20 mouse cellular contexts compared by ENCODE assay signal in genomic region chrX:19220785-19221496, GRCm38 (mm10).
"Had no signal": no experiment of that assay in that cellular context is flagged by ENCODE, and none has a peak within 500 bp of the region (broad histone marks: within the 10 kb centered on the region; RNA-seq: fewer than 3 reads in every experiment).

No protein-coding gene starts in this region.

- H3K27me3 ChIP-seq: midbrain, embryonic 12.5 days; neural tube, embryonic 13.5 days; neural tube, embryonic 15.5 days; stomach, embryonic 15.5 days had no signal

- H3K27ac ChIP-seq: midbrain, embryonic 10.5 days; midbrain, embryonic 12.5 days; neural tube, embryonic 13.5 days; neural tube, embryonic 15.5 days; stomach, embryonic 15.5 days; stomach, postnatal 0 days had no signal

- H3K4me2 ChIP-seq: lung, embryonic 14.5 days; midbrain, embryonic 12.5 days; neural tube, embryonic 13.5 days; neural tube, embryonic 15.5 days; stomach, embryonic 15.5 days had no signal

- H3K36me3 ChIP-seq: midbrain, embryonic 12.5 days; neural tube, embryonic 13.5 days; neural tube, embryonic 15.5 days; stomach, embryonic 15.5 days had no signal

- H3K4me1 ChIP-seq: midbrain, embryonic 10.5 days; midbrain, embryonic 12.5 days; neural tube, embryonic 13.5 days; neural tube, embryonic 15.5 days; stomach, embryonic 15.5 days had no signal

- ATAC-seq: midbrain, embryonic 16.5 days had no signal

- DNase-seq: lung, adult 18-20 months; lung, embryonic 14.5 days; lung, postnatal 10 days; lung, postnatal 4 days; midbrain, embryonic 14.5 days; retina, postnatal 1 day; right cerebral cortex, adult 18-20 months; right cerebral cortex, postnatal 25 days; right cerebral cortex, postnatal 4 days; thymus, adult 2 months; thymus, postnatal 25 days; thymus, postnatal 4 days had no signal

- H3K9me3 ChIP-seq: midbrain, embryonic 10.5 days; midbrain, embryonic 12.5 days; neural tube, embryonic 13.5 days; neural tube, embryonic 15.5 days; stomach, embryonic 15.5 days had no signal

- H3K9ac ChIP-seq: lung, embryonic 14.5 days; midbrain, embryonic 12.5 days; neural tube, embryonic 13.5 days; neural tube, embryonic 15.5 days; stomach, embryonic 15.5 days had no signal

- H3K4me3 ChIP-seq: midbrain, embryonic 10.5 days; midbrain, embryonic 12.5 days; myocyte; neural tube, embryonic 13.5 days; neural tube, embryonic 15.5 days; stomach, embryonic 15.5 days had no signal
